Mouse (Mus musculus): ENCODE data around the gene Zfp27. TPM values are rescaled to one million over a fixed set of nuclear protein-coding genes. Genes with fewer than 3 reads are reported as not detected.
A peak's percentile ranks its signal among the peaks of the same experiment; 100 is the strongest.

Gene Zfp27
- polyA plus RNA-seq, 1 experiment from 2014 or later = 11.3 TPM

GRCm38 (mm10) chr7:29910252-29910651 lies 3.9 kb upstream of the Zfp27 start:
- Histone ChIP-seq H3K27me3 (ENCODE audit: insufficient read depth, low read length) (no peaks in the 10 kb centered on the region), H3K4me2 (0 out of 2 replicates have a peak overlapping the region, but pooled peaks have one; percentile 68), H3K27ac (ENCODE audit: low read depth) (no peak overlapping the region), H3K9me3 (ENCODE audit: low read depth, low read length) (no peaks in the 10 kb centered on the region), H3K4me1 (ENCODE audit: insufficient read depth) (no peaks in the 10 kb centered on the region), H3K36me3 (ENCODE audit: insufficient read depth) (peaks cover 43% of the 10 kb centered on the region), H3K9ac (no peak overlapping the region), H3K4me3 (ENCODE audit: low read depth, low read length) (no peak overlapping the region)
- 62% methylated on average over 2 of the region's 2 CpGs for WGBS
- no peak for DNase-seq
- no peak for TF ChIP-seq CTCF (IDR thresholded peaks at IDR 0.05; ENCODE audit: low read depth)
- ATAC-seq (ENCODE audit: insufficient read depth) = no peak

- no peak for TF ChIP-seq CTCF (IDR thresholded peaks at IDR 0.05; ENCODE audit: low read depth)
- H3K9ac ChIP-seq = peak within 1 kb of the TSS; percentile 77
Observed at GRCm38 (mm10) chr7:29908130-29908950, 2.0 kb upstream of the Zfp27 start, which contains the start of gene Zfp383. Zfp383 (plus strand) TSS chr7:29908223.

GRCm38 (mm10) chr7:29907206-29907605 lies 834 bp upstream of the Zfp27 start:
- H3K27me3 ChIP-seq (ENCODE audit: insufficient read depth, low read length) = no peaks in the 10 kb centered on the region
- DNase-seq (no peak), ATAC-seq (ENCODE audit: insufficient read depth) (no peak)
- peaks cover 28% of the 10 kb centered on the region for H3K36me3 ChIP-seq (ENCODE audit: insufficient read depth)
- TF ChIP-seq CTCF (IDR thresholded peaks at IDR 0.05; ENCODE audit: low read depth) = no peak
- 90% methylated on average over 5 of the region's 5 CpGs for WGBS
- no peak overlapping the region for H3K4me3 ChIP-seq (ENCODE audit: low read depth, low read length)
- no peak overlapping the region for H3K27ac ChIP-seq (ENCODE audit: low read depth)
- peak overlapping the region; percentile 75; the same call in 1 of the 2 replicates for H3K4me2 ChIP-seq
- H3K4me1 ChIP-seq (ENCODE audit: insufficient read depth) = no peaks in the 10 kb centered on the region
- no peak overlapping the region for H3K9ac ChIP-seq
- no peaks in the 10 kb centered on the region for H3K9me3 ChIP-seq (ENCODE audit: low read depth, low read length)

More at GRCm38 (mm10) chr7:29908130-29908950, 2.0 kb upstream of the Zfp27 start, which contains the start of gene Zfp383:
- peaks cover 30% of the 10 kb centered on the region for H3K36me3 ChIP-seq (ENCODE audit: insufficient read depth)
- DNase-seq (peak; percentile 96), ATAC-seq (ENCODE audit: insufficient read depth) (peak; percentile 88)
- no peaks in the 10 kb centered on the region for H3K4me1 ChIP-seq (ENCODE audit: insufficient read depth)
- no peaks in the 10 kb centered on the region for H3K9me3 ChIP-seq (ENCODE audit: low read depth, low read length)
- H3K27ac ChIP-seq (ENCODE audit: low read depth) = peak within 1 kb of the TSS; percentile 87
- no peaks in the 10 kb centered on the region for H3K27me3 ChIP-seq (ENCODE audit: insufficient read depth, low read length)
- peak within 1 kb of the TSS; percentile 75 for H3K4me2 ChIP-seq
- WGBS = under 1% methylated on average over 33 of the region's 33 CpGs
- peak within 1 kb of the TSS; percentile 70 for H3K4me3 ChIP-seq (ENCODE audit: low read depth, low read length)

GRCm38 (mm10) chr7:29906682-29907058 lies 298 bp upstream of the Zfp27 start:
- peaks cover 25% of the 10 kb centered on the region; the same call in 1 of the 2 replicates for H3K36me3 ChIP-seq (ENCODE audit: insufficient read depth)
- no peaks in the 10 kb centered on the region for H3K4me1 ChIP-seq (ENCODE audit: insufficient read depth)
- H3K27me3 ChIP-seq (ENCODE audit: insufficient read depth, low read length) = no peaks in the 10 kb centered on the region
- ATAC-seq (ENCODE audit: insufficient read depth) = no peak
- peak overlapping the region; percentile 59 for H3K9ac ChIP-seq
- no peaks in the 10 kb centered on the region for H3K9me3 ChIP-seq (ENCODE audit: low read depth, low read length)
- peak overlapping the region; percentile 75 for H3K4me2 ChIP-seq
- peak overlapping the region; percentile 58 for H3K4me3 ChIP-seq (ENCODE audit: low read depth, low read length)
- 23% methylated on average over 8 of the region's 8 CpGs for WGBS
- no peak for DNase-seq
- TF ChIP-seq CTCF (IDR thresholded peaks at IDR 0.05; ENCODE audit: low read depth) = no peak
- H3K27ac ChIP-seq (ENCODE audit: low read depth) = peak overlapping the region; percentile 95

- no peak overlapping the region for H3K4me3 ChIP-seq (ENCODE audit: low read depth, low read length)
- DNase-seq (no peak), ATAC-seq (ENCODE audit: insufficient read depth) (no peak)
- no peak overlapping the region for H3K9ac ChIP-seq
- no peaks in the 10 kb centered on the region for H3K9me3 ChIP-seq (ENCODE audit: low read depth, low read length)
- H3K4me2 ChIP-seq = no peak overlapping the region
- H3K36me3 ChIP-seq (ENCODE audit: insufficient read depth) = peaks cover 41% of the 10 kb centered on the region
- no peak for TF ChIP-seq CTCF (IDR thresholded peaks at IDR 0.05; ENCODE audit: low read depth)
- H3K27me3 ChIP-seq (ENCODE audit: insufficient read depth, low read length) = no peaks in the 10 kb centered on the region
- no peaks in the 10 kb centered on the region for H3K4me1 ChIP-seq (ENCODE audit: insufficient read depth)
- WGBS = 92% methylated on average over 4 of the region's 4 CpGs
- no peak overlapping the region for H3K27ac ChIP-seq (ENCODE audit: low read depth)
Observed at GRCm38 (mm10) chr7:29904101-29904500, 2.3 kb downstream of the Zfp27 start.

- no peak for DNase-seq
- 95% methylated on average over 4 of the region's 4 CpGs for WGBS
- TF ChIP-seq CTCF (IDR thresholded peaks at IDR 0.05; ENCODE audit: low read depth) = peak; percentile 15; the same call in 1 of the 2 replicates
Observed at GRCm38 (mm10) chr7:29898351-29898750, 8.0 kb downstream of the Zfp27 start.

GRCm38 (mm10) chr7:29892756-29893155 lies 13.6 kb downstream of the Zfp27 start:
- Histone ChIP-seq H3K36me3 (ENCODE audit: insufficient read depth) (peaks cover 64% of the 10 kb centered on the region), H3K27me3 (ENCODE audit: insufficient read depth, low read length) (no peaks in the 10 kb centered on the region), H3K9me3 (ENCODE audit: low read depth, low read length) (peaks cover 31% of the 10 kb centered on the region), H3K4me3 (ENCODE audit: low read depth, low read length) (no peak overlapping the region), H3K27ac (ENCODE audit: low read depth) (no peak overlapping the region), H3K4me2 (no peak overlapping the region), H3K9ac (no peak overlapping the region), H3K4me1 (ENCODE audit: insufficient read depth) (no peaks in the 10 kb centered on the region)
- ATAC-seq (ENCODE audit: insufficient read depth) (no peak), DNase-seq (no peak)
- 91% methylated on average over 4 of the region's 4 CpGs for WGBS
- TF ChIP-seq CTCF (IDR thresholded peaks at IDR 0.05; ENCODE audit: low read depth) = no peak

More at GRCm38 (mm10) chr7:29898351-29898750, 8.0 kb downstream of the Zfp27 start:
- peaks cover 29% of the 10 kb centered on the region for H3K9me3 ChIP-seq (ENCODE audit: low read depth, low read length)
- H3K27me3 ChIP-seq (ENCODE audit: insufficient read depth, low read length) = no peaks in the 10 kb centered on the region
- no peaks in the 10 kb centered on the region for H3K4me1 ChIP-seq (ENCODE audit: insufficient read depth)
- H3K4me2 ChIP-seq = no peak overlapping the region
- no peak overlapping the region for H3K4me3 ChIP-seq (ENCODE audit: low read depth, low read length)
- no peak for ATAC-seq (ENCODE audit: insufficient read depth)
- H3K9ac ChIP-seq = no peak overlapping the region
- peaks cover 86% of the 10 kb centered on the region for H3K36me3 ChIP-seq (ENCODE audit: insufficient read depth)
- no peak overlapping the region for H3K27ac ChIP-seq (ENCODE audit: low read depth)

All from lung, embryonic 14.5 days (tissue).